Mouse (Mus musculus) ovary, adult 18-20 months (tissue): Measurements from ENCODE around the gene Hivep2.

Experiments
- DNase-seq: peaks from one replicate; pipeline ENCODE4 v3.0.0; 2022; ENCODE audit warnings: low spot score, mixed read lengths

Hivep2 gene

DNA sequence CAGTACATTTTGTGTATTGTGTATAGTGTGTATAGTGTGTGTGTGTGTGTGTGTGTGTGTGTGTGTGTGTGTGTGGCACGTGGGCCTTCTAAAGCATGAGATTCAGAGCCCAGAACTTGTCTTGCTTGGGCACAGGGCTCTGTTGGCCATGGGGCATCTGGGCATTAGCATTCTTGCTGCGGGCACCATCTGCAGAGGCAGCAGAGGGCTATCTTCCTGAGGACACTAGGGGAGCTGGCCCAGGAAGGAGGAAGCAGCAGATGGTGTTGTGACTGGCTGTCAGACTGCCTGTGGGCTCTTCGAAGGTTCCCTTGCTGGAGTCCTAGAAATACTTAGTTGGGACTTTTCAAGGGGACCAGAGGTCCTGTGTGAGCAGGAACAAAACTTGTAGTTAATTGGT is 116.4 kb downstream of the Hivep2 start:
- DNase-seq: no peak

- DNase-seq: no peak
Measured at GRCm38 (mm10) chr10:14085241-14085659, 119.4 kb downstream of the Hivep2 start.

DNA sequence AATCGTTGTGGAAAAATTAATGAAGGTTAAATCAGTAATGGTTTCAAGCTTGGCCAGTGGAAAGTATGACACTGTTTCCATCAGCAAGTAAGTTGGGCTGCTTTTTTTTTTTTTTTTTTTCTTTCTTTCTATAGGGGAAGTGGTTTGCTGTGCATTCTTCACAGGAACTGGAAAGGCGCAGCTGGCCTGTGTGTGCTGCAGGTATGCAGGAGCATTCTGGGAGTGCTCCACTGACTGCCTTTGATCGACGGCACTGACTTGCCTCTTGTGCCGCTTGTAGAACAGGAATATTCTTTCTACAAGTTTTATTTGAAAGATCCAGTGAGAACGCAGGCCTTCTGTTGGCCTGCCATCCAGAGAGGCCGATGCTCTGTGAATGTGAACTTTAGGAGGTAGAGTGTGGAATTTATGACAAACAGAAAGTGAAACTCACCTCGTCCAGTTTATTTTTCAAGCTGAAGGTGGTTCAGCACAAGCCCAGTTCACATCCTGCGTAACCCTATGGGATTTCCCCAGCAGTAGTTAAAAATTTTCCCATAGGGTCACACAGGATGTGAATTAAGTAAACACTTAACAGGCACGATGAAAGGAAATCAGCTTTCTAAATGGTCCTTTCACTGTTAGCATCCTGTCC is 120.1 kb downstream of the Hivep2 start:
- no peak for DNase-seq

- no peak for DNase-seq
Measured at GRCm38 (mm10) chr10:14087316-14087715, 121.4 kb downstream of the Hivep2 start.

DNA sequence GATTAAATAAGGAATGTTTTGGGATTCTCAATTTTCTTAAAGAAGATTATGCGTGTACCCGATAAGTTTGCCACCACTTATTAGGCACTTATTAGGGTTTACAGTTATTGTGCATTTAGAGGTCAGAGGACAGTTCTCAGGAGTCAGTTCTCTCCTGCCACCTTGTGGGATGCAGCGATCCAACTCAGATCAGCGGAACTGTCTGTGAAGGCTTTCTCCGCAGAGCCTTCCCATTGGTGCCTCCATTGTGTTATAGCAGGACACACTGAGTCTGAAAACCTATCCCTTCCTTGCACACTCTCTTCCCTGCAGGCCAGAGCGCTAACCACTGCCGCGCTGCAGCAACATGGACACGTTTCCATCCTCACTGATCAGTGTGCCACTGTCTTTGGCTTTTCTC is 123.6 kb downstream of the Hivep2 start:
- DNase-seq: no peak

GRCm38 (mm10) chr10:14094033-14094432 is 128.2 kb downstream of the Hivep2 start:
- no peak for DNase-seq

- no peak for DNase-seq
Measured at GRCm38 (mm10) chr10:14096045-14096444, 130.2 kb downstream of the Hivep2 start.

DNA sequence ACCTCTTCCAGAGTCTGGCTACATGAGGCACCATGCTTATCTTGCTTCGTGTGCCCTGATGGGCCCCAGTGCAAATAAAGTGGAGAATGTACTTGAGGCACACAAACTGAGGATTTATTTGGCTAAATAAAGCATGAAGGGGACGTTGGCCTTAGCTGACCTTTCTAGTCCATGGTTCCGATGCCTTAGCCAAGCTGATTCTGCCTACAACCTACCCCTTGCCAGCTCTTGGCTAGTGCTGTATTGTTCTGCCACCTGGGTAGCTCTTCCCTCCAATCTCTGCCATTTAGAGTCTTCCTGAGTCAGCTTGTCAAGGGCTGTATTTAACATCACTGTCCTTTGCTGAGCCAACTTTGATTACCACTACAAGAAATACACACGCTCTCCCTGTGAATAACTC is 133.3 kb downstream of the Hivep2 start:
- no peak for DNase-seq

GRCm38 (mm10) chr10:14100041-14100440 is 134.2 kb downstream of the Hivep2 start:
- no peak for DNase-seq

GRCm38 (mm10) chr10:14100847-14101246 is 135.0 kb downstream of the Hivep2 start:
- no peak for DNase-seq

DNA sequence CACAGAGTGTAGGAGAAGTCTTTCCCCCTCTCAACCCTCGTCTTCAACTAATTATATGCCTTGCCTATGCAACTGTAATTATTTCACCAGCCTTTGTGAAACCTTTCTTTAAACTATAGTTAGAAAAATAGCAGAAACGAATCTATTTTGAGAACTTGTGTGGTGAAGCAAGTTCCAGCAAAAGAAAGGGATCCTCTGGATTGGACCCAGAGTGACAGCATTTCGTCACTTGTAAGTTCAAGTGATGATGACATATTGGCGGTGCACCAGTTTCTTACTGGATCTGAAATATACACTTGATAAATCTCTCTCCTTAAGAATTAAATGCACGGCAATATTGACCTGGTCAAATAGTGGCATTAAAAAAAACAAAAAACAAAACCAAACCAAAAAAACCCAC is 136.1 kb downstream of the Hivep2 start:
- DNase-seq: no peak

- DNase-seq: no peak
Measured at GRCm38 (mm10) chr10:14107980-14108671, 142.3 kb downstream of the Hivep2 start.

DNA sequence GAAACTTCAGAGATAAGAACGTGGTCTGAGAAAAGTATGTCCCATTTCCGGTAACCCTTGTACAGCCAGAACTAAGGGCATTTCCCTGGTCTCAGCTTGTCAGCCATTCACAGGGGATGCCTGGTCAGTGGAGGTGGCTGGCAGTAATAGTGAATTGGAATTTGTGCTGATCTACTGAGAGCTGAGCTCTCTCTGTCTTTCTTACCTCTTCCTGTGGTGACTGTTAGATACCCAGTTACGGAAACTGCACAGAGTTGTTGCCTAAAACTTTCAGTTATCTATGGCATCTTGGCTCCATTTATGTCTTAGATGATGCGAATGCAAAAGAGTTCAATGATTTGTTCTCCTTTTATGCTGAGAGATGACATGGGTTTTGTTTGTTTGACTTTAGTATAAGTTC is 150.0 kb downstream of the Hivep2 start:
- DNase-seq: no peak

- no peak for DNase-seq
Measured at GRCm38 (mm10) chr10:14116978-14117377, 151.1 kb downstream of the Hivep2 start.

GRCm38 (mm10) chr10:14119201-14119600 is 153.3 kb downstream of the Hivep2 start:
- DNase-seq: no peak

- no peak for DNase-seq
Measured at GRCm38 (mm10) chr10:14120512-14120911, 154.6 kb downstream of the Hivep2 start.

- no peak for DNase-seq
Measured at GRCm38 (mm10) chr10:14127826-14128225, 162.0 kb downstream of the Hivep2 start.

- DNase-seq: no peak
Measured at GRCm38 (mm10) chr10:14130270-14130669, 164.4 kb downstream of the Hivep2 start.

DNA sequence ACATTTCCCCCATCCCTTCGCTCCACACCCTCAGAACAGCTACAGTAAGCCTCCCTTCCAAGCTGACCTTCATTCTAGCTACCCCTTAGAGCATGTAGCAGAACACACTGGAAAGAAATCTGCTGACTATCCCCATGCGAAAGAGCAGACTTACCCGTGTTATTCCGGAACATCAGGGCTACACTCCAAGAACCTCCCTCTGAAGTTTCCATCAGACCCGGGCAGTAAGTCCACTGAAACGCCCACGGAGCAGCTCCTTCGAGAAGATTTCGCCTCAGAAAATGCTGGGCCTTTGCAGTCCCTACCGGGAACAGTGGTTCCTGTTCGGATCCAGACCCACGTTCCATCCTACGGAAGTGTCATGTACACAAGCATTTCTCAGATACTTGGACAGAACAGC is 165.4 kb downstream of the Hivep2 start:
- DNase-seq: no peak

- DNase-seq: no peak
Measured at GRCm38 (mm10) chr10:14132061-14132460, 166.2 kb downstream of the Hivep2 start.

- DNase-seq: no peak
Measured at GRCm38 (mm10) chr10:14132937-14133336, 167.1 kb downstream of the Hivep2 start.

- no peak for DNase-seq
Measured at GRCm38 (mm10) chr10:14138663-14139062, 172.8 kb downstream of the Hivep2 start.

DNA sequence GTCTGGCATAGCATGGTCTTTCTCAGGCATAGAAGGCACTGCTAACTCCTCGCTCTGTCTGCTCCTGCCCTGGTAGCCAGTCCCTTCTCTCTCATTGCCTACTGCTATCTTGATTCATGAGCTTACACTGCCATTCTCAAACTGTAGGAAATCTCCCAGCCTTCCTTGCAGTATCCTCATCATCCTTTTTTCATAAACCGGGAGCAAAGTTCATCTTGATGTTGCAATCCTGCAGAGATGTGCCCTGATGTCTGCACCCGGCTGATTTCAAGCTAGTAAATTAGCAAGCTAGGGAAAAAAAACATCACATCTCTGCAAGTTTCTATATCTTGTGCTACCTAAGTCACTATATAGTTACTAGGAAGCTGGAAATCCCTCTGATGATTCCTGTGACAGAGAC is 179.0 kb downstream of the Hivep2 start:
- DNase-seq: no peak

DNA sequence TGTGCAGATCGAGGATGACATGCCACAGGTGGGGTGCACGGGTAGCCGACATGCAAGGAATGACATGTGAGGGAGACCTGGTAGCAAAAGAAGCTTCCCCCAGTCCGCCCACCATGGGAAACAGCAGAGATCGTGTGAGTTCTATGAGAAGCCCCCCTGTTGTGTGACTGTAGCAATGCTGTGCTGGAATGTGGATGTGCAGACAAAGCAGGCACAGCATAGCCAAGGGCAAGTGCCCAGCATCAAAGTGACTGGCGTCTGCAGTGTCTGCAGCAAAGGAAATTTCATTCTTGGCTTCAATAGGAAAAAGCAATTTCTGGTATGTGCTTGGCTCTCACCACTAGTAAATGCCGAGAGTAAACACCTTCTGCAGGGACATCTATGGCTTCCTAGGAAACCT is 199.0 kb downstream of the Hivep2 start:
- DNase-seq: no peak
